Mouse (Mus musculus) liver, embryonic 15.5 days (tissue): ENCODE results near the gene Kctd15. TPM values are rescaled to one million over a fixed set of nuclear protein-coding genes. Genes with fewer than 3 reads are reported as not detected.

Experiments
- ATAC-seq: fragments of 200-750 bp; cut with Nextera tagmentation; 2 replicates; pipeline ENCODE4 v1.8.0; 2017; ENCODE audit warnings: moderate number of reproducible peaks, mild to moderate bottlenecking, moderate library complexity; ENCODE audit not compliant: insufficient read depth
- H3K27ac ChIP-seq: fragments of 300-500 bp; sonication (generic); replicated peaks from 2 replicates; pipeline ENCODE4 v1.5.1; 2015; ENCODE audit warnings: mild to moderate bottlenecking, inconsistent platforms
- H3K27me3 ChIP-seq: fragments of 300-500 bp; sonication (generic); 2 replicates; pipeline ENCODE4 v1.6.1; 2015; ENCODE audit warnings: mild to moderate bottlenecking, inconsistent platforms
- H3K36me3 ChIP-seq: fragments of 300-500 bp; sonication (generic); replicated peaks from 2 replicates; pipeline ENCODE4 v1.6.1; 2015; ENCODE audit warnings: moderate library complexity, mild to moderate bottlenecking, inconsistent platforms
- H3K4me1 ChIP-seq: fragments of 300-500 bp; sonication (generic); replicated peaks from 2 replicates; pipeline ENCODE4 v1.6.1; 2015; ENCODE audit warnings: inconsistent platforms
- H3K4me2 ChIP-seq: fragments of 300-500 bp; sonication (generic); 2 replicates; pipeline ENCODE4 v1.6.1; 2015; ENCODE audit warnings: moderate library complexity, mild to moderate bottlenecking, inconsistent platforms
- H3K4me3 ChIP-seq: fragments of 300-500 bp; sonication (generic); replicated peaks from 2 replicates; pipeline ENCODE4 v1.5.1; 2015; ENCODE audit warnings: mild to moderate bottlenecking, inconsistent platforms
- H3K9ac ChIP-seq: fragments of 300-500 bp; sonication (generic); 2 replicates; pipeline ENCODE4 v1.6.1; 2015; ENCODE audit warnings: moderate library complexity, mild to moderate bottlenecking, inconsistent platforms
- H3K9me3 ChIP-seq: fragments of 300-500 bp; sonication (generic); replicated peaks from 2 replicates; pipeline ENCODE4 v1.6.1; 2016; ENCODE audit warnings: inconsistent platforms
- WGBS: fragments of 180-500 bp; shearing (Covaris S2); methylation state at CpG from one replicate; pipeline ENCODE4 v1.1.7; 2015; ENCODE audit warnings: mixed read lengths; ENCODE audit not compliant: insufficient replicate concordance; 5-methylcytosine and 5-hydroxymethylcytosine counted together
- polyA plus RNA-seq: library from polyadenylated mRNA; unstranded; fragments of >200 nt; fragmentation: Nextera tagmentation; extraction: Ambion mirVana; gene quantifications from 2 replicates; pipeline ENCODE4 v1.2.1, GENCODE M21; 2015

Gene Kctd15
- polyA plus RNA-seq, 1 experiment from 2014 or later, result 0.55 TPM

GRCm38 (mm10) chr7:34590711-34591110 lies 65.8 kb downstream of the Kctd15 start:
- H3K4me3 ChIP-seq, result no peak overlapping the region
- no peak for ATAC-seq
- WGBS, result 74% methylated on average over 11 of the region's 11 CpGs

More at GRCm38 (mm10) chr7:34590711-34591110, 65.8 kb downstream of the Kctd15 start:
- no peak overlapping the region for H3K4me2 ChIP-seq
- H3K9ac ChIP-seq, result no peak overlapping the region
- no peak overlapping the region for H3K27ac ChIP-seq
- H3K4me1 ChIP-seq, result no peaks in the 10 kb centered on the region
- H3K9me3 ChIP-seq, result 0 out of 2 replicates have a peak, but pooled peaks cover 3% of the 10 kb centered on the region
- H3K27me3 ChIP-seq, result no peaks in the 10 kb centered on the region
- no peaks in the 10 kb centered on the region for H3K36me3 ChIP-seq

Other genes starting within 250 kb of the Kctd15 start
- 0.36 and 0.69 TPM in 2 replicates for gene Chst8, start 156.0 kb upstream of the Kctd15 start, polyA plus RNA-seq